Mouse (Mus musculus): ENCODE results near the gene Tspyl1. TPM values are rescaled to one million over a fixed set of nuclear protein-coding genes. Genes with fewer than 3 reads are reported as not detected.
"Not testable (repeated sequence)": the region's sequence is repeated elsewhere in the genome, so short reads cannot be mapped to it uniquely, and the experiment has no call there.

Tspyl1 gene
- polyA plus RNA-seq (2015; fragmentation: Nextera tagmentation; extraction: Ambion mirVana), result 91.0 and 93.1 TPM in 2 replicates

DNA sequence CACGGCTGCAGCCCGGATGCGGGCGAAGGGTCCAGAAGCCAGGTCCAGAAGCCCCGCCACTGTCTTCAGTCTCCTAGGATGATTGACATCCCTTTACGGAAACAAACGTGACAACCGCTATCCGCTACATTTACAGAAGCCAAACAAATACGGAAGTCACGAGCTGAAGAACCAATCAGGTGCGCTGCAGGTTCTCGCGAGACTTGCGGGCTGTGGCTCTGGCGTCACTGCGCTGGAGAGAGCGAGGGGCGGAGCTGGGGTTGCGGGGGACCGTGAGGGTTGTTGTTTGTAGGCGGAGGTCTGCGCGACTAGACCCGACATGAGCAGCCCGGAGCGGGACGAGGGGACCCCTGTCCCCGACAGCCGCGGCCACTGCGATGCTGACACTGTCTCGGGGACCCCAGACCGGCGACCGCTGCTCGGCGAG is at the start of gene Tspyl1:
Tspyl1 (plus strand) TSS at position 229 of the 427 bp plus-strand sequence.
- ATAC-seq (ENCODE audit: low FRiP score, low read depth), result peak; percentile 98
- Histone ChIP-seq H3K4me3 (peak within 1 kb of the TSS; percentile 73), H3K36me3 (peaks cover 3% of the 10 kb centered on the region), H3K9me3 (no peaks in the 10 kb centered on the region), H3K27ac (peak within 1 kb of the TSS; percentile 80), H3K27me3 (no peaks in the 10 kb centered on the region), H3K9ac (peak within 1 kb of the TSS; percentile 96), H3K4me2 (replicated peaks) (peak within 1 kb of the TSS; percentile 95), H3K4me1 (peaks cover 19% of the 10 kb centered on the region)
- WGBS, result under 1% methylated on average over 38 of the region's 38 CpGs

GRCm38 (mm10) chr10:34233418-34233817 is 48.6 kb upstream of the Tspyl1 start:
- no peak overlapping the region for H3K9ac ChIP-seq
- WGBS, result 50% methylated on average over 1 of the region's 1 CpGs
- H3K9me3 ChIP-seq, result no peaks in the 10 kb centered on the region
- no peaks in the 10 kb centered on the region for H3K36me3 ChIP-seq
- ATAC-seq (ENCODE audit: low FRiP score, low read depth), result no peak
- no peak overlapping the region for H3K4me2 ChIP-seq (replicated peaks)
- no peak overlapping the region for H3K27ac ChIP-seq
- no peak overlapping the region for H3K4me3 ChIP-seq
- H3K4me1 ChIP-seq, result no peaks in the 10 kb centered on the region
- H3K27me3 ChIP-seq, result no peaks in the 10 kb centered on the region

DNA sequence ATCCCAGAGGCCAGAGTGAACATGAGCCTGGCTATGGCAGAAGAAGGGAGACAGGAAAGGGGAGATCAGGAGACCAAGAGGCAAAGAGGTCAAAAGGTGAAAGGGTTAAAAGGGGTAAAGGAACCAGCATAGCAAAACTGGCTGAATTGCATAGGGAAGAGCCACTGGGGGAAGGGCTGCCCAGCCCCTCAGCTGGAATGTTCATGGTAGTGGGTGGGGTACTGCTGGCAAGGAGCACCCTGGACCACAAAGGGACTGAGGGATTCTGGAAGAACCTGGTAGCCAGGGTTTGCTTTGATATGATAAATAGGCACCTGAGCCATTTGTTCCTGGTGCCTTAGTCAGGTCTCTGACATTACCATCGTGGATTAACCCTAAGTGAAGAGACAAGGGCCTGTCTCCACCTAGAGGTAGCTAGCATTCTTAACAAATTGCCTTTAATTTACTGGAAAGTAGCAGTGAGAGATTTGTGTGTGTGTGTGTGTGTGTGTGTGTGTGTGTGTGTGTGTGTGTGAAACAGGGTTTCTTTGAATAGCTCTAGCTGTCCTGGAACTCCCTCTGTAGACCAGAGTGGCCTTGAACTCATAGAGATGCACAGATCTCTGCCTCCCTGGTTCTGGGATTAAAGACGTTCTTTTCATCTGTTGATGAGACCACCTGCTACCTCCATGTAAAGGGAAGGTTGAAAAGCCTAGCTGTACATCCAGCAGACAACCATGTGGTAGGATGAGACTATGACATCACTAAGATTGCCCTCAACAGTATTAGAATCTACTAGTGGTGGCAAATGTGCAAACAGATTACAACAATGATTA is 47.9 kb upstream of the Tspyl1 start:
- no peak overlapping the region for H3K4me3 ChIP-seq
- no peak overlapping the region for H3K9ac ChIP-seq
- H3K27me3 ChIP-seq, result no peaks in the 10 kb centered on the region
- no peaks in the 10 kb centered on the region for H3K4me1 ChIP-seq
- no peak overlapping the region for H3K27ac ChIP-seq
- 34% methylated on average over 2 of the region's 2 CpGs for WGBS
- no peak; the same call in 1 of the 2 replicates for ATAC-seq (ENCODE audit: low FRiP score, low read depth)
- no peak overlapping the region for H3K4me2 ChIP-seq (replicated peaks)
- H3K36me3 ChIP-seq, result no peaks in the 10 kb centered on the region
- H3K9me3 ChIP-seq, result no peaks in the 10 kb centered on the region

DNA sequence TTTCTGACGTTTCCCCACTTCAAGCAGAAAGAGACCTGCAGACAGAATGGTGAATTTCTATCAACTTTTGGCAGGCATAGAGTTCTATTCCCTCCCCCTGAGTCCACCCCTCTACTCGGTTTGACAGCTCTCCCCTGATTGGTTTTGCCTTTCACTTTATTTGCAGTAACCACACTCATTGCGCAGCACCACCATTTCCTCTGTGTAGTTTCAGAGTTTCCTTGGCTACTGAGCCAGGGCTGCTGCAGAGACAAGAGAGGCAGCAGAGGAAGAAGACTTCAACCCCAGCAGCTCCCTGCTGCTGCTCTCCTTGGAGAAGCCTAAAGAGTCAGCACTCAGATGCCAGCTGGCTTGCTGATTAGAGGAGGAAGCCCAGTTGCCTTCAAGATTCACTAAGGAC is 46.6 kb upstream of the Tspyl1 start:
- 35% methylated on average over 3 of the region's 3 CpGs for WGBS

GRCm38 (mm10) chr10:34236569-34236968 is 45.4 kb upstream of the Tspyl1 start:
- WGBS, result 84% methylated on average over 5 of the region's 5 CpGs

More for the DNA sequence above, 46.6 kb upstream of the Tspyl1 start:
- Histone ChIP-seq H3K9me3 (no peaks in the 10 kb centered on the region), H3K4me2 (replicated peaks) (no peak overlapping the region), H3K4me3 (no peak overlapping the region), H3K27ac (no peak overlapping the region; the same call in 1 of the 2 replicates), H3K27me3 (no peaks in the 10 kb centered on the region), H3K36me3 (no peaks in the 10 kb centered on the region), H3K4me1 (no peaks in the 10 kb centered on the region), H3K9ac (no peak overlapping the region)
- no peak for ATAC-seq (ENCODE audit: low FRiP score, low read depth)

GRCm38 (mm10) chr10:34238536-34238935 is 43.5 kb upstream of the Tspyl1 start:
- Histone ChIP-seq H3K4me2 (replicated peaks) (no peak overlapping the region), H3K4me3 (no peak overlapping the region), H3K36me3 (no peaks in the 10 kb centered on the region), H3K4me1 (no peaks in the 10 kb centered on the region), H3K9ac (no peak overlapping the region), H3K9me3 (no peaks in the 10 kb centered on the region), H3K27ac (no peak overlapping the region), H3K27me3 (no peaks in the 10 kb centered on the region)
- no peak for ATAC-seq (ENCODE audit: low FRiP score, low read depth)
- WGBS, result 74% methylated on average over 4 of the region's 4 CpGs

More at GRCm38 (mm10) chr10:34236569-34236968, 45.4 kb upstream of the Tspyl1 start:
- H3K4me2 ChIP-seq (replicated peaks), result no peak overlapping the region
- H3K27me3 ChIP-seq, result no peaks in the 10 kb centered on the region
- no peak overlapping the region for H3K9ac ChIP-seq
- no peaks in the 10 kb centered on the region for H3K9me3 ChIP-seq
- H3K36me3 ChIP-seq, result no peaks in the 10 kb centered on the region
- H3K27ac ChIP-seq, result no peak overlapping the region
- no peaks in the 10 kb centered on the region for H3K4me1 ChIP-seq
- ATAC-seq (ENCODE audit: low FRiP score, low read depth), result no peak
- H3K4me3 ChIP-seq, result no peak overlapping the region

DNA sequence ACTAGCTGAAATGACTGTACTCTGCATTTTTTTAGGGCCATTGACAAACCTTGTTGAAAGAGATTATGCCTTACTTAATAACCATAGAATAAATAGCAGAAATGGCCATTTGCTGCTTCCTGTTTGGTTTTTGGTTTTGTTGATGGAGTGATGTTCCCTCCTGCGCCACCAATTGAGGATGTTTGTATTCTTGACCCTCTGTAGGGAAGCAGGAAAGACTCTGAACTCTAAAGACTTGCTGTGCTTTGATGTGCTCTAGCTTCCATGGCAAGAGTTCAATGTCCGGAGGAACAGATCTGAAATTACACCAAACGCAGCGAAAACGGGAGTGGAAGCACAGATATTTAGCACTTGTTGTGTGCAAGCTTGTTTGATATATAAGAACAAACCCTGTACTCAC is 37.2 kb upstream of the Tspyl1 start:
- Histone ChIP-seq H3K9ac (no peak overlapping the region), H3K4me1 (no peaks in the 10 kb centered on the region), H3K27me3 (no peaks in the 10 kb centered on the region), H3K4me3 (no peak overlapping the region), H3K36me3 (no peaks in the 10 kb centered on the region), H3K27ac (no peak overlapping the region), H3K4me2 (replicated peaks) (no peak overlapping the region), H3K9me3 (no peaks in the 10 kb centered on the region)
- 70% methylated on average over 5 of the region's 5 CpGs for WGBS
- ATAC-seq (ENCODE audit: low FRiP score, low read depth), result no peak

GRCm38 (mm10) chr10:34246106-34246505 is 35.9 kb upstream of the Tspyl1 start:
- ATAC-seq (ENCODE audit: low FRiP score, low read depth), result no peak
- no peaks in the 10 kb centered on the region for H3K9me3 ChIP-seq
- H3K4me1 ChIP-seq, result no peaks in the 10 kb centered on the region
- no peak overlapping the region for H3K4me3 ChIP-seq
- WGBS, result 75% methylated on average over 2 of the region's 2 CpGs
- no peak overlapping the region for H3K9ac ChIP-seq
- no peaks in the 10 kb centered on the region for H3K36me3 ChIP-seq
- H3K27ac ChIP-seq, result no peak overlapping the region
- H3K27me3 ChIP-seq, result no peaks in the 10 kb centered on the region
- no peak overlapping the region for H3K4me2 ChIP-seq (replicated peaks)

GRCm38 (mm10) chr10:34247757-34248156 is 34.2 kb upstream of the Tspyl1 start:
- H3K9ac ChIP-seq, result no peak overlapping the region
- no peak for ATAC-seq (ENCODE audit: low FRiP score, low read depth)
- no peak overlapping the region for H3K4me3 ChIP-seq
- H3K4me1 ChIP-seq, result no peaks in the 10 kb centered on the region
- 44% methylated on average over 3 of the region's 3 CpGs for whole genome bisulfite sequencing
- H3K36me3 ChIP-seq, result no peaks in the 10 kb centered on the region
- no peak overlapping the region for H3K27ac ChIP-seq
- H3K9me3 ChIP-seq, result no peaks in the 10 kb centered on the region
- no peaks in the 10 kb centered on the region for H3K27me3 ChIP-seq
- H3K4me2 ChIP-seq (replicated peaks), result no peak overlapping the region

DNA sequence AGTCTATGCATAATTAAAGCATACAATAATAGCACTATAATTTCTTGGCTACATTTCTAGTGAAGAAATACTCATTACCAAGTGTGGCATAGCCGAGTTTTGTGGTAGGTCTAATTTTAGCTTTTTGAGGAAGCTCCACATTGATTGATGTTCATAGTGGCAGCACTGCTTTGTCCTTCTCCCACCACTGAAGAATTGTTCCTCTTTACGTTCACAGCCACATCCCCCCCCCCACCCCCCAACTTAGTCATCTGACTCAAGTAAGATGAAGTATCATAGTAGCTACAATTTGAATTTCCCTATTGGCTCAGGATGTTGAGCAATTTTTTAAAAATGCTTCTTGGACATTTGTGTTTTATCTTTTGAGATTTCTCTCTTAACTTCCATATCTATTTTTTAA is 32.4 kb upstream of the Tspyl1 start:
- no peak overlapping the region for H3K9ac ChIP-seq
- no peak overlapping the region for H3K4me2 ChIP-seq (replicated peaks)
- no peaks in the 10 kb centered on the region for H3K36me3 ChIP-seq
- ATAC-seq (ENCODE audit: low FRiP score, low read depth), result no peak
- H3K27ac ChIP-seq, result no peak overlapping the region
- H3K9me3 ChIP-seq, result no peaks in the 10 kb centered on the region
- no peaks in the 10 kb centered on the region for H3K27me3 ChIP-seq
- H3K4me1 ChIP-seq, result no peaks in the 10 kb centered on the region
- 77% methylated on average over 2 of the region's 2 CpGs for WGBS
- H3K4me3 ChIP-seq, result no peak overlapping the region

- WGBS, result 88% methylated on average over 9 of the region's 9 CpGs
Observed at GRCm38 (mm10) chr10:34252833-34253232, 29.2 kb upstream of the Tspyl1 start.

GRCm38 (mm10) chr10:34265106-34265505 is 16.9 kb upstream of the Tspyl1 start:
- Histone ChIP-seq H3K9ac (no peak overlapping the region), H3K4me3 (no peak overlapping the region), H3K4me2 (replicated peaks) (no peak overlapping the region), H3K9me3 (no peaks in the 10 kb centered on the region), H3K27me3 (no peaks in the 10 kb centered on the region), H3K27ac (no peak overlapping the region), H3K36me3 (no peaks in the 10 kb centered on the region), H3K4me1 (no peaks in the 10 kb centered on the region)
- no peak for ATAC-seq (ENCODE audit: low FRiP score, low read depth)
- 77% methylated on average over 4 of the region's 4 CpGs for WGBS

More at GRCm38 (mm10) chr10:34252833-34253232, 29.2 kb upstream of the Tspyl1 start:
- H3K4me1 ChIP-seq; H3K4me2 ChIP-seq (replicated peaks); H3K27me3 ChIP-seq; ATAC-seq (ENCODE audit: low FRiP score, low read depth); H3K4me3 ChIP-seq; H3K9me3 ChIP-seq; H3K36me3 ChIP-seq; H3K9ac ChIP-seq; H3K27ac ChIP-seq: not testable (repeated sequence)
